Mouse (Mus musculus) testis, adult 2 months (tissue): ENCODE results near the gene Crkl.

Experiments used
- CTCF ChIP-seq: fragments of 200-500 bp; IDR thresholded peaks from 2 replicates; pipeline ENCODE4 v1.5.1; 2012; ENCODE audit warnings: low read depth, mild to moderate bottlenecking, inconsistent platforms, low read length, moderate library complexity; ENCODE audit not compliant: control insufficient read depth, insufficient read depth, insufficient replicate concordance
- POLR2A ChIP-seq: fragments of 200-500 bp; IDR thresholded peaks from 2 replicates; pipeline ENCODE4 v1.6.1; 2012; ENCODE audit warnings: low read depth, mild to moderate bottlenecking, inconsistent platforms, low read length, moderate library complexity; ENCODE audit not compliant: control insufficient read depth

GRCm38 (mm10) chr16:17524156-17524555 is 72.4 kb downstream of the Crkl start:
- no peak for TF ChIP-seq CTCF
- TF ChIP-seq POLR2A = no peak
